Mouse (Mus musculus) forebrain, embryonic 16.5 days (tissue): ENCODE measurements at regions not wholly inside any gene's neighbourhood (a gene's known extent, or its start where the extent isn't known, plus 50 kb on each side); places are given as distances from the start of the nearest gene placed in this dataset.

Experiments
- ATAC-seq: fragments of 200-750 bp; cut with Nextera tagmentation; 2 replicates; pipeline ENCODE4 v1.8.0; 2017; ENCODE audit warnings: mild to moderate bottlenecking, moderate library complexity
- H3K27ac ChIP-seq: fragments of 300-500 bp; sonication (generic); 2 replicates; pipeline ENCODE4 v1.5.1; 2014; ENCODE audit warnings: low read length, control low read depth
- H3K27me3 ChIP-seq: fragments of 300-500 bp; sonication (generic); replicated peaks from 2 replicates; pipeline ENCODE4 v1.6.1; 2014; ENCODE audit warnings: low read length; ENCODE audit not compliant: control insufficient read depth, insufficient read depth
- H3K36me3 ChIP-seq: fragments of 300-500 bp; sonication (generic); 2 replicates; pipeline ENCODE4 v1.6.1; 2014; ENCODE audit not compliant: control insufficient read depth, insufficient read depth
- H3K4me1 ChIP-seq: fragments of 300-500 bp; sonication (generic); replicated peaks from 2 replicates; pipeline ENCODE4 v1.6.1; 2014; ENCODE audit warnings: low read length; ENCODE audit not compliant: control insufficient read depth, insufficient read depth
- H3K4me2 ChIP-seq: fragments of 300-500 bp; sonication (generic); 2 replicates; pipeline ENCODE4 v1.6.1; 2014; ENCODE audit warnings: mild to moderate bottlenecking, low read length, control low read depth
- H3K4me3 ChIP-seq: fragments of 300-500 bp; sonication (generic); replicated peaks from 2 replicates; pipeline ENCODE4 v1.5.1; 2014; ENCODE audit warnings: mild to moderate bottlenecking, low read length, control low read depth
- H3K9ac ChIP-seq: fragments of 300-500 bp; sonication (generic); replicated peaks from 2 replicates; pipeline ENCODE4 v1.6.1; 2014; ENCODE audit warnings: low read depth, low read length, control low read depth
- H3K9me3 ChIP-seq: fragments of 300-500 bp; sonication (generic); 2 replicates; pipeline ENCODE4 v1.6.1; 2016; ENCODE audit warnings: low read length; ENCODE audit not compliant: control insufficient read depth
- WGBS: fragments of 180-500 bp; shearing (Covaris S2); extraction: QIAGEN DNeasy Blood & Tissue Kit; methylation state at CpG from one replicate; pipeline ENCODE4 v1.1.7; 2014; 5-methylcytosine and 5-hydroxymethylcytosine counted together

GRCm38 (mm10) chr9:41745979-41746647, 378.0 kb downstream of the Sorl1 start:
- Histone ChIP-seq H3K4me2 (no peak overlapping the region), H3K9ac (no peak overlapping the region), H3K4me3 (no peak overlapping the region), H3K9me3 (no peaks in the 10 kb centered on the region), H3K27ac (no peak overlapping the region), H3K36me3 (no peaks in the 10 kb centered on the region), H3K27me3 (no peaks in the 10 kb centered on the region), H3K4me1 (peaks cover 3% of the 10 kb centered on the region)
- 93% methylated on average over 5 of the region's 5 CpGs for WGBS
- no peak for ATAC-seq

GRCm38 (mm10) chr9:41741500-41741899, 382.6 kb downstream of the Sorl1 start:
- 57% methylated on average over 5 of the region's 5 CpGs for WGBS
- no peak overlapping the region for H3K9ac ChIP-seq
- H3K27me3 ChIP-seq: no peaks in the 10 kb centered on the region
- peak overlapping the region; percentile 19; the same call in 1 of the 2 replicates for H3K27ac ChIP-seq
- H3K9me3 ChIP-seq: no peaks in the 10 kb centered on the region
- no peak for ATAC-seq
- no peak overlapping the region for H3K4me2 ChIP-seq
- no peak overlapping the region for H3K4me3 ChIP-seq
- H3K36me3 ChIP-seq: no peaks in the 10 kb centered on the region
- H3K4me1 ChIP-seq: peaks cover 21% of the 10 kb centered on the region

DNA sequence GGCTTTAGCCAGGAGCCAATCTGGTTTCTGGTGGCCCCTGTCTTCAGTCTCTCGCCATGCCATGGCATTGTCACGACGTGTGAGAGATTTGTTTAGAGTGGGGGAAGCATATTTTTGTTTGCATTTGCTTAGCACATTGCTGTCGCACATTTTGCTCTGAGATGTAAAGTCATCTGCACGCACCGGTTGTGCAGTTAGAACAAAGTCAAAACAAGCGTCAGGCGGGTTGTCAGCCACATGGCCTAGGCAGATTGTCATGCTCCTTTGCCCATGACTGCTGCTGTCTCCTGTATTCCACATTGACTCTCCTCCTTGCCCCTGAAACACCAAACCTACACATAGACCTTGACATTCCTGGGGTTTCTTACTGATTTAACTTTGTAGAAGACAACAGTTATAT, 383.6 kb downstream of the Sorl1 start:
- ATAC-seq: no peak
- H3K27me3 ChIP-seq: no peaks in the 10 kb centered on the region
- no peak overlapping the region for H3K4me2 ChIP-seq
- H3K27ac ChIP-seq: peak overlapping the region; percentile 40; the same call in 1 of the 2 replicates
- 63% methylated on average over 8 of the region's 8 CpGs for WGBS
- peaks cover 23% of the 10 kb centered on the region for H3K4me1 ChIP-seq
- H3K36me3 ChIP-seq: no peaks in the 10 kb centered on the region
- H3K9ac ChIP-seq: no peak overlapping the region
- H3K4me3 ChIP-seq: no peak overlapping the region
- H3K9me3 ChIP-seq: no peaks in the 10 kb centered on the region

- 23% methylated on average over 6 of the region's 6 CpGs for WGBS
- ATAC-seq: no peak
- Histone ChIP-seq H3K9ac (no peak overlapping the region), H3K9me3 (no peaks in the 10 kb centered on the region), H3K36me3 (no peaks in the 10 kb centered on the region), H3K4me3 (no peak overlapping the region), H3K4me2 (peak overlapping the region; percentile 56), H3K27me3 (no peaks in the 10 kb centered on the region), H3K27ac (peak overlapping the region; percentile 96), H3K4me1 (peaks cover 30% of the 10 kb centered on the region)
These were observed 386.4 kb downstream of the Sorl1 start for GRCm38 (mm10) chr9:41737671-41738070.

DNA sequence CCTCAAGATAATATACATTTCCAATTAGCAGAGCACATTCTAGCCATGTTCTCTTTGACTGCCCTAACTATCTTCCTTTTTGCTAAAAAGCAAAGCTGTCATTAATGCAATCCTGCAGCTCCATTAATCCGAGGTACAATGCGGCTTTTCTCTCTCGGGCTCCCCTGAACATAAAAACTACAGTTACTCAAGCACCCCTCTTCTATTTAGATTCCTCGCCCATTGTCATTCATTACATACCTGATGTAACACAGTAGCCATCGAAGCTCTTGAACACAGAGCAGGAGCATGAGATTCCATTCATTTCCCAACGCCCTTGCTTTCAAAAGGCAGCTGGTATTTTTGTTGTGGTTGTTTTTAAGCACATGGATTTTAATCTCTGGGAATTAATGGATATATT, 387.2 kb downstream of the Sorl1 start:
- Histone ChIP-seq H3K36me3 (no peaks in the 10 kb centered on the region), H3K9ac (peak overlapping the region; percentile 74), H3K4me2 (peak overlapping the region; percentile 56), H3K27ac (peak overlapping the region; percentile 96), H3K9me3 (no peaks in the 10 kb centered on the region), H3K27me3 (no peaks in the 10 kb centered on the region), H3K4me1 (peaks cover 30% of the 10 kb centered on the region), H3K4me3 (peak overlapping the region; percentile 37)
- ATAC-seq: peak; percentile 7; the same call in 1 of the 2 replicates
- 2% methylated on average over 6 of the region's 6 CpGs for WGBS

DNA sequence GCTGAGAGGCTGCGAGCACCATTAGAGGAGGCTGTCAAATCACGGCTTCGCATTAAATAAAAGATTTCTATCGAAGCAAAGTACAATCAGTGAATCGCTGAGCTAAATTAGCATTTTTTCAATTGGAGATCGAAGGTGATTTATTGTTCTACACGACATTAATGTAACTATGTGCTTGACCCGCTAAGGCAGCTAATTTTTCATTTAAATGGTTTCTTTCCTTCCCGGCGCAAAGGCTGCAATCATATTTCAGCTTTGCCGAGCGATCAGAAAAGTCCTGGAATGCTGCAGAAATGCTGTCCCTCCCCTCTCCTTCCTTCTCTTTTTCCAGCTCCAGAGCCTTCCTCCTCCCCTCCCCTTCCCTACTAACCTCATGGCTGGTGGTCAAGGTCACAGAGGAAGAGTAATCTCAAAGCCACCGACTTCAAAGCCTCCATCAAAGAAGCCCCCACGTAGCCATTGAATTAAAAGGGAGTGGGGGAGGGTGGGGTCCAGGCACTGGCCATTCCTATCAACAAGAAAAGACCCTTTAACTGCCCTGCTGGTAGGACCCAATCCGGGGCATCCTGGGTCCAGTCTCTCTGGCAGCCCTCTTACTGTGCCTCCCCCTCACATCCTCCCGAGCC, 387.8 kb downstream of the Sorl1 start:
- Histone ChIP-seq H3K36me3 (no peaks in the 10 kb centered on the region), H3K27ac (peak overlapping the region; percentile 96), H3K27me3 (no peaks in the 10 kb centered on the region), H3K9me3 (no peaks in the 10 kb centered on the region), H3K4me1 (peaks cover 29% of the 10 kb centered on the region), H3K4me2 (peak overlapping the region; percentile 56), H3K9ac (peak overlapping the region; percentile 74), H3K4me3 (peak overlapping the region; percentile 37)
- peak; percentile 51 for ATAC-seq
- 0% methylated on average over 16 of the region's 16 CpGs for WGBS

DNA sequence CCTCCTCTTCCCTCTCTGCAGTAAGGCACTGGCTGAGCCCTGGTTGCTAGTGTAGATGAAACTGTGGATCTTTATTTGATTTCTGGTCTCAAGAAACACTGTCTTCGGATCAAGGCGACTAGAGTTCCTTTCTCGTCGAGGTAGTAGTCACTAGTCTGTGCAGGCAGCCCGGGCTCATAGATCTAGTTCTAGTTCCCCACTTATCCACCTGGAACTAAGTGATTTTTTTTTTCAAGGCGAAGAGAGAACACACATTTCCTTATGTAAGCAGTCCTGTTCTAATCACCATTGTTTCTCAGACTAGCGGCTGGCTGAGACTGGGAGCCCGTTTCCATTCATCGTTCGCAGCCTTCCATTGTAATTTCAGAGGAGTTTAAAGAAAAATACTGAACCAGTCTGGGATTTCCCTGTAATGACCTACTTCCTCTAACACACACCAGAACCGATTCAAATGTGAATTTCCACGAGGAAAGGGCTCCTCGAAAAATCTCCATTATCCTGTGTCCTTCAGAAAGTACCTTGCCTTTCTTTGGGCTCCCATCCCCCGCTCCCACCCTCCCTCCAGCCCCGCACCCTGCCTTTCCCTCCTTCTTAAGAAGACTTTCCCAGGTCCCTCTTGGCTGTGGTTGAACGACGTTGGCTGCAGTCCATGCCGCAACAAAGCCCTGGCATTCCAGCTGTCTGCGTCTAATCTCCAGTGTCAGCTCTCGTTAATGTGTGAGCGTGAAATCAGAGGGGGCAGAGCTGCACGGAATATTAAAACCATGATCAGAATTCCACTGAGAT, 388.5 kb downstream of the Sorl1 start:
- H3K27ac ChIP-seq: peak overlapping the region; percentile 96
- H3K4me2 ChIP-seq: peak overlapping the region; percentile 56
- H3K4me1 ChIP-seq: peaks cover 24% of the 10 kb centered on the region
- peak; percentile 92 for ATAC-seq
- H3K9me3 ChIP-seq: no peaks in the 10 kb centered on the region
- WGBS: under 1% methylated on average over 22 of the region's 22 CpGs
- H3K36me3 ChIP-seq: no peaks in the 10 kb centered on the region
- peak overlapping the region; percentile 37 for H3K4me3 ChIP-seq
- no peaks in the 10 kb centered on the region for H3K27me3 ChIP-seq
- peak overlapping the region; percentile 74 for H3K9ac ChIP-seq

GRCm38 (mm10) chr9:41734925-41735447, 389.1 kb downstream of the Sorl1 start:
- H3K9me3 ChIP-seq: no peaks in the 10 kb centered on the region
- 8% methylated on average over 8 of the region's 8 CpGs for WGBS
- peak overlapping the region; percentile 74 for H3K9ac ChIP-seq
- no peaks in the 10 kb centered on the region for H3K27me3 ChIP-seq
- no peaks in the 10 kb centered on the region for H3K36me3 ChIP-seq
- H3K4me2 ChIP-seq: peak overlapping the region; percentile 56
- peak overlapping the region; percentile 37 for H3K4me3 ChIP-seq
- peaks cover 21% of the 10 kb centered on the region for H3K4me1 ChIP-seq
- no peak; the same call in 1 of the 2 replicates for ATAC-seq
- H3K27ac ChIP-seq: peak overlapping the region; percentile 96

DNA sequence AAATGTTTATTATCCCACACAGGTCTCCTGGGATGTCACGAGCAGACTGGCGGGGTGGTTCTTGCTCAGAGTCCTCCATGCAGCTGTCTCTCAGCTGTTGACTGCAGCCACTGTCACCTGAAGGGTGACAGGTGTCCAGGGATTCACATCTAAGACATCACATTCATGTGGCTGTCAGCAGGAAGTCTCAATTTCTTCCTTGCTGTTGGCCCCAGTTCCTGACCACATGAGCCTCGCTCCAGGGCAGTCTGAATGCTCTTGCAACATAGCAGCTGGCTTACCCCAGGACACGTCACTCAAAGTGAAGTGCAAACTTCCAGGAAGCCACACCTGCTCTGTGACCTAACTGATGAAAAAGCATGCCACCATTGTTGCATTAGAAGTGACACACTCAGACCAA, 402.5 kb downstream of the Sorl1 start:
- no peaks in the 10 kb centered on the region for H3K36me3 ChIP-seq
- no peak overlapping the region for H3K4me3 ChIP-seq
- no peaks in the 10 kb centered on the region for H3K9me3 ChIP-seq
- WGBS: 82% methylated on average over 4 of the region's 4 CpGs
- no peak overlapping the region for H3K4me2 ChIP-seq
- no peaks in the 10 kb centered on the region for H3K27me3 ChIP-seq
- no peaks in the 10 kb centered on the region for H3K4me1 ChIP-seq
- no peak overlapping the region for H3K9ac ChIP-seq
- ATAC-seq: no peak
- no peak overlapping the region for H3K27ac ChIP-seq
